Mouse (Mus musculus) gastrocnemius, postnatal 36 days (tissue): Measurements from ENCODE around the gene Ccdc124. TPM values are rescaled to one million over a fixed set of nuclear protein-coding genes. Genes with fewer than 3 reads are reported as not detected.

ENCODE experiments used
- DNase-seq, 2 experiments: peaks; one replicate each; pipeline ENCODE4 v3.0.0; 2022
- intact Hi-C: fragments of 180-260 bp; cut with DNase I; formaldehyde crosslinking; loops from one replicate; pipeline ENCODE4 v1.15.1; 2025
- total RNA-seq, 2 experiments: library from RNA; stranded (reverse); gene quantifications; 2 replicates each; pipeline ENCODE4 v1.2.3; 2021

The Ccdc124 gene
- total RNA-seq, 2 experiments from 2014 or later = 56.2 to 64.3 TPM

GRCm38 (mm10) chr8:70850947-70851346, 22.8 kb downstream of the Ccdc124 start:
- intact Hi-C loops = no loop called here
- DNase-seq = no peak

- intact Hi-C loops = no loop called here
Observed at GRCm38 (mm10) chr8:70850132-70850845, 23.4 kb downstream of the Ccdc124 start.

GRCm38 (mm10) chr8:70849333-70849990, 24.3 kb downstream of the Ccdc124 start:
- intact Hi-C loops = loop anchor here (5.0 kb wide), 1 partner anchor 37 kb away; no protein-coding TSS in a partner anchor
- peak in 1 of 2 experiments; percentile 71 for DNase-seq

More at GRCm38 (mm10) chr8:70850132-70850845, 23.4 kb downstream of the Ccdc124 start:
- no peak for DNase-seq

- DNase-seq = no peak
- intact Hi-C loops = loop anchor here (5.0 kb wide), 1 partner anchor 34 kb away; no protein-coding TSS in a partner anchor
Observed at GRCm38 (mm10) chr8:70846371-70847154, 27.2 kb downstream of the Ccdc124 start.

GRCm38 (mm10) chr8:70845108-70845507, 28.6 kb downstream of the Ccdc124 start:
- no peak for DNase-seq
- intact Hi-C loops = loop anchor here (5.0 kb wide), 1 partner anchor 33 kb away; no protein-coding TSS in a partner anchor

- intact Hi-C loops = loop anchor here (1.0 to 5.0 kb wide), 2 partner anchors 25 to 72 kb away; no protein-coding TSS in a partner anchor
- peak; percentile 86 to 91 for DNase-seq
Observed at GRCm38 (mm10) chr8:70844523-70844922, 29.2 kb downstream of the Ccdc124 start.

GRCm38 (mm10) chr8:70843941-70844340, 29.8 kb downstream of the Ccdc124 start:
- no peak for DNase-seq
- intact Hi-C loops = loop anchor here (1.0 to 5.0 kb wide), 2 partner anchors 25 to 72 kb away; no protein-coding TSS in a partner anchor

GRCm38 (mm10) chr8:70843214-70843773, 30.4 kb downstream of the Ccdc124 start:
- intact Hi-C loops = loop anchor here (5.0 kb wide), 1 partner anchor 71 kb away; no protein-coding TSS in a partner anchor
- no peak for DNase-seq

GRCm38 (mm10) chr8:70842484-70842883, 31.3 kb downstream of the Ccdc124 start:
- DNase-seq = no peak
- intact Hi-C loops = loop anchor here (5.0 kb wide), 1 partner anchor 70 kb away; no protein-coding TSS in a partner anchor

- intact Hi-C loops = loop anchor here (1.0 to 5.0 kb wide), 3 partner anchors 20 to 121 kb away; no protein-coding TSS in a partner anchor
- DNase-seq = peak; percentile 88 to 94
Observed at GRCm38 (mm10) chr8:70841147-70842072, 32.3 kb downstream of the Ccdc124 start.

GRCm38 (mm10) chr8:70840590-70840989, 33.1 kb downstream of the Ccdc124 start:
- no peak for DNase-seq
- intact Hi-C loops = loop anchor here (2.0 to 5.0 kb wide), 2 partner anchors 68 to 120 kb away; no protein-coding TSS in a partner anchor

- intact Hi-C loops = loop anchor here (2.0 to 5.0 kb wide), 2 partner anchors 67 to 119 kb away; no protein-coding TSS in a partner anchor
- DNase-seq = peak; percentile 96 to 100
Observed at GRCm38 (mm10) chr8:70839408-70840351, 34.1 kb downstream of the Ccdc124 start, which contains the start of gene Arrdc2. Arrdc2 (minus strand) TSS chr8:70839720.

GRCm38 (mm10) chr8:70838654-70839407, 34.9 kb downstream of the Ccdc124 start:
- intact Hi-C loops = no loop called here
- DNase-seq = peak in 1 of 2 experiments; percentile 41

- DNase-seq = no peak
- intact Hi-C loops = no loop called here
Observed at GRCm38 (mm10) chr8:70836666-70837065, 37.1 kb downstream of the Ccdc124 start.

GRCm38 (mm10) chr8:70834071-70834470, 39.7 kb downstream of the Ccdc124 start:
- DNase-seq = peak in 1 of 2 experiments; percentile 58
- intact Hi-C loops = no loop called here

GRCm38 (mm10) chr8:70833520-70833919, 40.2 kb downstream of the Ccdc124 start:
- DNase-seq = peak; percentile 79 to 91
- intact Hi-C loops = no loop called here

GRCm38 (mm10) chr8:70833018-70833482, 40.7 kb downstream of the Ccdc124 start:
- DNase-seq = peak in 1 of 2 experiments; percentile 46
- intact Hi-C loops = no loop called here
